In the genomic region with DNA sequence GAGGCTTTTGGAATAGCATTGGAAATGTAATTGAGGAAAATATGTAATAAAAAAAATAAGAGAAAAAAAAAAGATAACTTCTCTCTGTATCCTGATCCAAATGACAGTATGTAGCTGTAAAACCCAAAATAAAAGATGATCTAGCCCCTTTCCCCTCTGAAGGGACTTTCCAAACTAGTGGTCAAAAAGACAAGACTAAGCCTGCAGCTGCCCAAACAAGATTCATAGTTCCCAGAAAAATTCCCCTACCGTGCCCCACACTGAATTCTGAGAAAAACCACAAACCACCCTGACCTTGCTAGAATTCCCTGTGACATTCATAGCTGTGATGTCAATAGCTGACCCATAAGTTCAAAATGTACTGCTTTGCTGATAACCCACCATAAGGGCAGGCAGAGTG, we compare ENCODE assay signal across 19 mouse cellular contexts.
"Had no signal": no experiment of that assay in that cellular context is flagged by ENCODE, and none has a peak within 500 bp of the region (broad histone marks: within the 10 kb centered on the region; RNA-seq: fewer than 3 reads in every experiment).

No protein-coding gene starts in this region.

- H3K9me3 ChIP-seq: midbrain, embryonic 10.5 days; midbrain, embryonic 12.5 days; neural tube, embryonic 12.5 days; stomach, embryonic 15.5 days had no signal

- H3K36me3 ChIP-seq: midbrain, embryonic 10.5 days; midbrain, embryonic 12.5 days; neural tube, embryonic 12.5 days; stomach, embryonic 15.5 days had no signal

- H3K4me2 ChIP-seq: lung, embryonic 14.5 days; midbrain, embryonic 12.5 days; neural tube, embryonic 12.5 days; stomach, embryonic 15.5 days had no signal

- H3K9ac ChIP-seq: liver, embryonic 14.5 days; lung, embryonic 14.5 days; midbrain, embryonic 12.5 days; neural tube, embryonic 12.5 days; stomach, embryonic 15.5 days had no signal

- H3K4me3 ChIP-seq: midbrain, embryonic 10.5 days; midbrain, embryonic 12.5 days; neural tube, embryonic 12.5 days; stomach, embryonic 15.5 days had no signal

- H3K27ac ChIP-seq: liver, embryonic 14.5 days; midbrain, embryonic 10.5 days; midbrain, embryonic 12.5 days; neural tube, embryonic 12.5 days; stomach, embryonic 15.5 days; stomach, postnatal 0 days had no signal

- H3K27me3 ChIP-seq: midbrain, embryonic 12.5 days; neural tube, embryonic 12.5 days; stomach, embryonic 15.5 days had no signal

- ATAC-seq: midbrain, embryonic 16.5 days had no signal

- H3K4me1 ChIP-seq: midbrain, embryonic 10.5 days; midbrain, embryonic 12.5 days; neural tube, embryonic 12.5 days; stomach, embryonic 15.5 days had no signal

- DNase-seq: lung, adult 18-20 months; lung, embryonic 14.5 days; lung, postnatal 10 days; lung, postnatal 4 days; midbrain, embryonic 14.5 days; retina, postnatal 1 day; right cerebral cortex, adult 18-20 months; right cerebral cortex, postnatal 25 days; right cerebral cortex, postnatal 4 days; spleen, adult 18-20 months; thymus, adult 2 months; thymus, postnatal 36 days had no signal
